Mouse (Mus musculus): ENCODE measurements around the gene Olfr785.
"Not testable (repeated sequence)": the region's sequence is repeated elsewhere in the genome, so short reads cannot be mapped to it uniquely, and the experiment has no call there.

Olfr785 gene

DNA sequence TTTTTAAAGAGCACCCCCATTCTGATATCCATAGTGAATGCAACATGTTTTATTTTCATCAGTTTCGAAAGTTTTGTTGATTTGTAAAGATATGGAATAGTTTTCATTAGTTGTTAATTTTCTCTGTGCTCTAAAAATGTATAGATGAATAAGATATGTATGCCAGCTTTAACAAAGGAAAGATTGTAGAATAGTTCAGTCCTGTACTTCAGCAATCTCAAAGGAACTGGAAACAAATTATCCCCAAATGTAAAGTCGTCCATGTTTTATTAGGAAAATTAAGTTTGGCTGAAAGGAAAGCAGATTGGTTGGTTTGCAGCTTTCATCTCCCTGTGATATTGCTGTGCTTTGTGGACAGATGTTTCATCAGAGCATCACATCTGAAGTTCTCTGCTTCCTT is at the start of gene Olfr785:
Gene Olfr785, plus strand, starts transcription at position 301 of the 400 bp plus-strand sequence.
- no peak for DNase-seq (ENCODE audit: low spot score in 2 of 2)

DNA sequence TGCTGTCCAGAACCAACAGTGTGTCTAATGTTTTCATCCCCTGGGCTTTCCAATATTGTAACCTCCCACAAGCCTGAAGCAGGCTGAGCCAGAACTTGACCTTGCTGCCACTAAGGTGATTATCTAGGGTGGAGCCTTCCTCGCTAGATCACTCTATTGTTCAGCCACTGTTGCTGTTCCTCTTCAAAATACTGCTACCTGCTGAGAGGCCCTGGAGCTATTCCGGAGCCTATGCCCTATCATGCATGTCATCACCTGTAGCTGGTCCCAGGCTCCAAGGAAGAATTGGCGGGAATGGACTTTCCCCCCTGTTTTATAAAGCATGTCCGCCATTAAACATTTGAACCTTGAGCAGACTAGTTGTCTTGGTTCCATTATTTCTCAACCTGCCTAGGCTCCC is 48.7 kb upstream of the Olfr785 start:
- not testable (repeated sequence) for DNase-seq (ENCODE audit: low spot score in 2 of 2)

DNA sequence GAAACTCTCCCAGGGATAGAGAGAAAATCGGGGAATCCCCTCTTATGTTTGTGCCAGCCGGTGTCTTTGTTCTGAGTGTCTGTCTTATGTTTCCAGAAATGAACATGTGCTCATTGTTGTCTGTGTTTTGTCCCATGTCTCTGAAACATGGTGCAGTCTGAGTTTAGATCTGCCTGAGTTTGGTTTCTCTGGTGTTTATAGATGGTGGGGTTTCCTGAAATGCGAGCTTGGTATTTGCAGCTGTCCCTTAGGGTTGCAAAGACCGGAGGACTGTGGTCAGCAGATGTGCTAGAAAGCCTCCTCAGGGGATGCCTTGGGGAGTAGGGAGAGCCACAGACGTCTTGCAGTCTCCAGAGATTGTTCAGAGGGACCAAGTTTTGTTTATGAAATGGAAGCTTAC is 47.9 kb upstream of the Olfr785 start:
- DNase-seq (ENCODE audit: low spot score in 2 of 2) = no peak

DNA sequence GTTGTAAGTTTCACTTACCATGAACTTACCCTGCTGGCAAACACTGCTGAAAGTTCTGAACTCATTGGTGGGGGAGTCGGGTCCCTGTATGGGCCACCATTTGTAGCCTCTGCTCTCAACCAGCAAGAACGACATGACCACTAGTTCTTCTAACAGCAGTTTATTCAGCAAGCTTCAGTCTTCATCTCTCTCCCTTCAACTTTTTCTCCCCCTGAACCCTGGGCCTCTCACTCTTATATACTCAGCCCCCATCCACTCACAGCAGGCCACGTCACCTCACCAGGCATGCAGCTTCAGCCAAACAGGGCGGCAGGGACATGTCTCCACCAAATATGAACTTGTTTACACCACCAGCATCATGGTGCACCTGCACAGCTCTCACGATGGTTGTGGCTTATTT is 31.2 kb upstream of the Olfr785 start:
- not testable (repeated sequence) for DNase-seq (ENCODE audit: low spot score in 2 of 2)

DNA sequence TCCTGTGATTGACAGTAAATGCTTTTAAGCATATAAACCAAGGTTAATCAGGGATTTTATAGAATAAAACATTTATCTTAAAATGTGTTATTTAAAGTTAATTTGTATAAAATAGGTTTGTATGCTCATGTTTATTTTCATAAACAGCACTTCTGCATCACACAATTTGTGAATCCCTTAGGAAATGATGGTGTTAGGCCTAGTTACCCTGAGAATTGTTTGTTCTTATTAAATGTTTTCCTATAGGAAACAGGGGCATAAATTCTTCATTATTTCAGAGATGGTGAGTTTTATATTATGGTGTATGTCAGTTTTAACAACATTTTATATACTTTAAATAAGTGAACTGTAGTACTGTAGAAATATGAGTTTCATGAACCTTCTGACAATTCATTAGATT is 21.4 kb upstream of the Olfr785 start, which contains the start of gene Olfr784:
Gene Olfr784, plus strand, starts transcription at position 301 of the 400 bp plus-strand sequence.
- no peak for DNase-seq (ENCODE audit: low spot score in 2 of 2)

DNA sequence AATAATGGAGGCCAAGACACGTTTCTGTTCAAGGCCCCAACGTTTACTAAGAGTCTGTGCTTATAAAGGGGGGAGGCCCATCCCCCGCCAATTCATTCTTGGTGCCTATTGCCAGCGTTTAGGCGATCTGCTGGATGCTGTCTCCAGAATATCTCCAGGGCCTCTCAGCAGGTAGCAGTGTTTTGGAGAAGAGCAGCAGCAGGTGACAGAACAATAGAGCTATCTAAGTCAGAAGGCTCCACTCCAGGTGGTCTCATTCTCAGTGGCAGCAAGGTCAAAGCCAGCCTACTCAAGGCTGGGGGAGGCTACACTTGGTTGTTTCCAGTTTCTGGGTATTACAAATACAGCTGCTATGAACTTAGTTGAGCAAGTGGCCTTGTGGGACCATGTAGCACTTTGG is 4.3 kb upstream of the Olfr785 start:
- no peak for DNase-seq (ENCODE audit: low spot score in 2 of 2)

DNA sequence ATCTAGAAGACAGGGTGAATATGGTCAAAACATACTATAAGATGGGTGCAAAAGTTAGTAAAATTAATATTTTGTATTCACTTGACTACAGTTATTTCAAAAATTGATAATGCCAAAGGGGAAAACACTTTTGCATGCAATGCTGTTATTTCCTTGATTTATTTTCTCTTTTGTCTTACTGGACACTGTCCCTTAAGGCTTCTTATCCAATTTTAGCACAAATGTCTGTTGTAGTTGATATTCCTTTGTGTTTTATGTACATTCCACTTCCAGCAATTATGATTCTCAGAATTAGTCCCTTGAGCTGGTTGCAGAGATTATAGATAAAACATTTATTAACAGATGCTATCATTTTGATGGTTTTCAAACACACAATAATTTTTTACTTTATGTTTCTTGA is 21.8 kb downstream of the Olfr785 start, which contains the start of gene Olfr786:
Gene Olfr786, plus strand, starts transcription at position 301 of the 400 bp plus-strand sequence.
- DNase-seq (ENCODE audit: low spot score in 2 of 2) = no peak

Measured in heart, adult 9 months (tissue).